Mouse (Mus musculus) CD4-positive, CD25-positive, alpha-beta regulatory T cell, adult 4 months (primary cell): ENCODE measurements around the gene Chd9. TPM values are rescaled to one million over a fixed set of nuclear protein-coding genes. Genes with fewer than 3 reads are reported as not detected.

Source experiments
- ATAC-seq: one replicate; pipeline ENCODE4 v1.8.0; 2017
- polyA plus RNA-seq, 2 experiments: library from polyadenylated mRNA; unstranded; fragments of 100-300 nt; shearing (Covaris generic); gene quantifications; one replicate each; pipeline ENCODE4 v1.2.1; 2017

The Chd9 gene
- polyA plus RNA-seq: 100 to 1,000 TPM; 195 to 267 TPM

DNA sequence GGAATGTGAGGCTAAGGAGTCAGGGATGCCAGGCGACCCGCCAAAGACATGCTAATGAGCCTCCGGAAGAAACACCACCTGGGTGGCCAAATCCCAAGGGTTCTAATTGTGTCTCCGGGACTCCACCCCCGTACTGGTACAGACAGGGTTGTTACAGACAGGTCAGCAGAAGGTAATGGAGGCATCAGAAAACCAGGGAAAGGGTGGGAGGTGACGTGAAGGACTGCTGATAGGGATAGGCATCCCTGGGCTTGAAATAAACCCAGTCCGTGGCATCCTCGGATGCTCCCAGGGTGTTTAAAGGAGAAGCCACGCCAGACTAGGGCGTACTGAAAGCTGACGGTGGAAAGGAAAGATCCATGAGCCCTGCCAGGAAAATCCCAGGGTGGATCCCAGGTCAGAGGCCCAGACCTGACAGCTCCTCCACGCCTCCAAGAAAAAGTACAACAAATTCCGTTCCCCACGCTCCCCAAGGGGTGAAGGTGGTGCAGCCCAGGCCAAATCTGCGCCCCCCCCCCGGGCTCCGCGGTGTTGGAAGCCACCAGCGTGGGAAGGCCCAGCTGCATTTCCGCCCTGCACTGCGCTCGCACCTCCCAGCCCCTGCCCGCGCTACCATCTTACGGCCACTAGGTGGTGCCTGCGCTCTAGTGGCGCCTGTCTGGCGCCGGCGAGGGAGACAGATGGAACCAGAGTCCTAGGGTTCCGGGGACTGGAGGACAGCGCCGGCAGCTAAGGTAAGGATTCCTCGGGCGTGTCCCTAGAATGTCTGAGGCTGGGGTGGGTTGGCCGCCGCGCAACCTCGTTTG, at the start of gene Chd9:
TSS of gene Chd9 (plus strand) at position 172 of the 806 bp plus-strand sequence.
- peak; percentile 91 for ATAC-seq

GRCm38 (mm10) chr8:90791616-90792015, 36.5 kb upstream of the Chd9 start:
- ATAC-seq: no peak

GRCm38 (mm10) chr8:90793710-90794109, 34.4 kb upstream of the Chd9 start:
- peak; percentile 32 for ATAC-seq

- ATAC-seq: peak; percentile 89
Observed at GRCm38 (mm10) chr8:90794990-90795861, 32.9 kb upstream of the Chd9 start.

DNA sequence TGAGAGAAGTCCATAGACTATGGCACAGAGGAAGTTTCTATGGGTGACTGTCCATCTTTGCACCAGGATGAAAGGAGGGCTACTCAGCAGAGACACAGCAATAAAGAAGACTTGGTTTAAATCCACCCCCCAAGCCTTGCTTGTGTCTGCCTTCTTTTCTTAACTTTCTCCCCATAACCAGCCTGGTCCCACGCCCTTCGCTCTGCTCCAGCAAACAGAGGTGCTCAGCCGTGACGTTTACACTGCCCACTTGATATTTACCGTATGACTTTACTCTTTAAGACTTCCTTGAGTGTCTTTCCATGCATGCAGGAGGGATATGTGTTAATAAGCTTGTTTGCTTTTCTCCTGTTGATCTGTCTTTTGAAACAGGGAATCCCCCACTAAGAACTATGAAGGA, 28.7 kb upstream of the Chd9 start:
- no peak for ATAC-seq

- ATAC-seq: no peak
Observed at GRCm38 (mm10) chr8:90813602-90814320, 14.4 kb upstream of the Chd9 start.

DNA sequence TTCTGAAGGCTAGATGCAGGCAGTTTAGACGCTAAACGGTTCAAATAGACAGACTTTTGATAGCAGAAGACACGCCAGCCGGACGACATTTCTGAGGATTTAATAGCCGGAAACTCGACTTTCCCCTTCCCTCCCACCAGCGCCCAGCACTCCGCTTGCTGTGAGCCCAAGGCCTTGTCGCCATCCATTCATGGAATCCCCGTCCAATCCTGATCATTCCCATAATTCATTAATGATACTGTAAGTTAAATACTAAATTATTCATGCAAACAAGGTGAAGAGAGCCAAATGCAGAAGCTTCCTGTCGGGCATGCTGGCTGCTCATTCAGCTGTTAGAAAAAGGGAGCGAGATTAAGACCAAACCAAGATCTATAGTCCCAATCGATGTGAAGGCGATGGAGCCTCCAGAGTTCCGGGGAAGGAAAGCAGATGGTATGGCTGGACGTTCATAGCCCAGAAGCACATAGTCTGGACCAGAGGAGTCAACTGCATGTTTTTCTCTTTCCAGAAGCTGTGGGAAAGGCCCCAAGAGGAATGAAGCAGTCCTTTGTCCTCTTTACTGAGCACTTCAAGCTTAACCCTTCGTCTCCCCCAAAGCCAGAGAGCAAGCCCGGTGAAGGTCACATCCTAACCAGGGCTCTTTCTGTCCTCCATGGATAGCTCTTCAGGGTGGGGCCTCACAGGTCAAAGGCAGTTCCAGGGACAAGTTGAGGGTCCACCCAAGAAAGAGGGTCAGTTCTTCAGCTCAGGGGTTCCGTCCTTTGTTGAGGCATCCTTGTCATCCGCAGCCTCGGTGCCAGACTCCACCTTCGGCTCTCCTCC, 11.9 kb upstream of the Chd9 start:
- ATAC-seq: no peak

DNA sequence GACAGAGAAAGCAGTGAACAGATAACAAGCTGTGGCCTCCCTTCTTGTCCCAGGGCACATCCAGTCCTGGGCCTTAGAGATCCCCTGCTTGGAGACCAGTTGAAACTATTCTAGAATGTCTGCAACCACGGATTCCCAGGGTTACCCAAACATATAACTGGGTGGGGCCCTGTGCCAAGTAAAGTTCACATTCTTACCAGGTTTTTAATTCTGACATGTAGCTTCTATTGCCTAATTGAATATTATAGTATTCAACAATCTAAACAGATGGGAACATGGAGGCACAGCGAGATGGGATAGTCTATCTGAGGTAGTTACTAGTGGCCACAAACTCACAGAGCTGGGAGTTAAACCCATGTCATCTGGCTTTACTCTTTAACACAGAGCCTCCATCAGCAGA, 10.9 kb upstream of the Chd9 start, which contains the start of gene Gm19935:
TSS of gene Gm19935 (minus strand) at position 101 of the 400 bp plus-strand sequence.
- ATAC-seq: no peak

DNA sequence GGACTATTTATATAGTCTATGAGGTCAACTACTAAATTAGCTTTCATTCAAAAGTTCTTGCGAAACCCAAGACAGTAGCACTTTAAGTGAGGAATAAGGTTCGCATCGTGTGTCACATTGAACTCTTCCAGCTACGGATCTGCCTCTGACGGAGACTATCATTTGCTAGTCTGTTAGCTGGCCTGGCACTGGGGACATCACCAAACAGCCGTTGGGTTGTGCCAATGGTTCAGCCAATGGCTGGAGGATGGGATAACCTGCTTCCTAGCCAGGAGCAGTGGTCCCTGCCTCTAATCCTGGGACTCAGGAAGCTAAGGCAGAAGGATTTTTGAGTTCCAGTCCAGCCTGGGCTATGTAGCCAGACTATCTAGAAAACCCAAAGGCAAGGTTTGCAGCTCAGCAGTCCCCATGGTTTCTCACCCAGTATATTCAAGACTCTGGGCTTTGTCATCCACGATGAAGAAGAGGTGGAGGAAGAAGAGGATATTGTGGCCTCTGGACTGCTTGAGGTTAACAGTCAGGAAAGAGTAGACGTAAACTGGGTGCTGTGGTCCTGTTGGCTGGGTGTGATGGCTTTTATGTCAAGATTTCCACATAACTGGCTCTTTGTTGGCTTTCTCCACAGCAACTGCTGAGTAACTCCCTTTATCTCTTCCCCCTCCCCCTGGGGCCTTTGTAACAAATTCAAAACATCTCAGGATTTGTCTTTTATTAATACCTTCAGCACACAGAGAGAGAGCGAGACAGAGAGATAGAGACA, 8.4 kb upstream of the Chd9 start:
- ATAC-seq: no peak

DNA sequence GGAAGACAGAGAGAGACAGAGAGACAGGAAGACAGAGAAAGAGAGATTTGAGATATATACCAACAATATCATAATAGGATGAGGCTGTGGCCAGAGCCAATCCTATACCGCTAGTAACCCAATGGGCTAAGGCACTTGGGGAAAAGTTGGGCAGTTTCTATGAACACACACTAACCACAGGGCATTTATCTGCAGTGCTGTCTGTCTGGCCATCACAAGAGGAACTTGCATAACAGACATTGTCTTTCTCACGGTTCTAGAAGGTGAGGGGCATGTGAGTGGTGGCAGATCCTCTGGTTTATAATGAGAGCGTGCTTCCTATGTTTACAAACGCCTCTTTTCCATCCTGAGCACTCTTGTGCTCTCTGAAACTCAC, 7.8 kb upstream of the Chd9 start:
- no peak for ATAC-seq

GRCm38 (mm10) chr8:90822443-90822842, 5.7 kb upstream of the Chd9 start:
- no peak for ATAC-seq

- no peak for ATAC-seq
Observed at GRCm38 (mm10) chr8:90825459-90825871, 2.7 kb upstream of the Chd9 start.

DNA sequence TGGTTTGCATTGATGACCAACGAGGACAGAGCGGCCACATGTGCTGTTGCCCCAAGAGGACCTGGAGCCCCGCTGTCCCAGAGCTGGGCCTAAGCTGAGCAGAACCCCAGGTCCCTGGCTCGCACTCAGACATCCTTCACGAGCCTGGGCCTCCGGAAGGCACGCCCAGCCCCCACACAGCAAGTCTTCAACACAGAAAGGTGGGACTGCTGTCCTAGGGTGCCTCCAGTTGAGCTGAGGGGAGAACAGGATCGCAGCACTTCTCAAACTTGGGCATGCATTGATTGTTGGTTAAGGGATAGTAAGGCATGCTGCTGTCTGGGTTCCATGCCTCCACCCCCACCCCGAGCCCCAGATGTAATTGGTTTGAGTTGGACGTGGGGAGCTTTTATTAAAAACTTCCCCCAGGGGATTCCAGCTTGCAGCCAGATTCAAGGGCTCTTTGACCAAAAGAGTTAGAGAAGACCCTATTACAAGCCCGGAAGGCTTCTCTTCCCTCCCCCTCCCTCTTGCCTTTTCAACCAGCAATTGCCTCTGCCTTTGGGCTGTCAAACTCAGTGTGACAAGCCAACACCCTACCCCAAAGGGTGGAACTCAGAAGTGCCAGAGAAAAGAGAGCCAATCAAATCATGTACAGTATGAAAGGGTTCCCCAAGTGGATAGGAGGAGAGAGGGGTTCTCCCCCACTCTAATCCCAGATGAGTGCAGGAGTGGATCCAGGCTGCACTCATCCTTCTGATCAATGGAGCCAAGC, 1.0 kb downstream of the Chd9 start:
- ATAC-seq: peak; percentile 44

DNA sequence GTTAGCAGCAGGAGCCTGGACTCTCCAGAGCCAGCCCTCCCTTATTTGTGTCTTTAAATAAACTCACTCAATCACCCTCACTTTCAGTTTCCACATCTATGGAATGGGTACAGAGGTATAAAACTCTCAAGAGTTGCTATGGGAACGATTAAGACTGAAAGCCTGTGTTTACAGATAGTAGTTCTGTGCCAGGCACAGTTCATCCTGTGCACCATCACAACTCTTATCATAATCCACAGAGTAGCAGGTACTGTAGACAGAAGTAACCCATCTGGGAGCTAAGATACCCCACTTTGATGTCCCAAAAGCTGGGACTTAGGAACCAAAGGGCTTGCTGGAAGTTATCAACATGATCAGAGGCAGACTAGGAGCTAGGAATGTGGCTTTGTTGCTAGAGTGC, 1.7 kb downstream of the Chd9 start:
- ATAC-seq: no peak

GRCm38 (mm10) chr8:90830980-90831379, 2.8 kb downstream of the Chd9 start:
- peak; percentile 71 for ATAC-seq

- ATAC-seq: no peak
Observed at GRCm38 (mm10) chr8:90832576-90833289, 4.6 kb downstream of the Chd9 start.

GRCm38 (mm10) chr8:90833628-90834320, 5.6 kb downstream of the Chd9 start:
- no peak for ATAC-seq

DNA sequence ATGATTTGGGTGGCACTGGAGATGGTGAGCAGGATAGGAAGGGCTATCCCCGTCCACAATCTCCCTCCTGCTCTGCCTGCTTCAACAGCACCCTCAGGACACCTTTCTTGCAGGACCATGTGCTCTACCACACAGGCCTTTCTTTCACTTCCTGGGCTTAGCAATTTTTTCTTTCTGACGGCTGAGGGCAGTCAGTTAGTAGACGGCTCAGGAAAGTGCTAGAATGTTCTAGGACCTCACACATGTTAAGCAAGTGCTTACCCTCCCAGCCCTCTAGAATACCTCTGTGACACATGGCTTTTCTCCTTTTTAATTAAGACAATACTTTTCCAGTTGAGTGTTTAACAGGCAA, 6.1 kb downstream of the Chd9 start:
- no peak for ATAC-seq

- ATAC-seq: no peak
Observed at GRCm38 (mm10) chr8:90837440-90837839, 9.3 kb downstream of the Chd9 start.
